Mouse (Mus musculus): ENCODE measurements around the gene Gm3629. TPM values are rescaled to one million over a fixed set of nuclear protein-coding genes. Genes with fewer than 3 reads are reported as not detected.
A peak's percentile ranks its signal among the peaks of the same experiment; 100 is the strongest.
"Not testable (repeated sequence)": the region's sequence is repeated elsewhere in the genome, so short reads cannot be mapped to it uniquely, and the experiment has no call there.

The Gm3629 gene
- polyA plus RNA-seq (2014; fragmentation: Nextera tagmentation; extraction: Ambion mirVana) = 0.53 and 1.6 TPM in 2 replicates

DNA sequence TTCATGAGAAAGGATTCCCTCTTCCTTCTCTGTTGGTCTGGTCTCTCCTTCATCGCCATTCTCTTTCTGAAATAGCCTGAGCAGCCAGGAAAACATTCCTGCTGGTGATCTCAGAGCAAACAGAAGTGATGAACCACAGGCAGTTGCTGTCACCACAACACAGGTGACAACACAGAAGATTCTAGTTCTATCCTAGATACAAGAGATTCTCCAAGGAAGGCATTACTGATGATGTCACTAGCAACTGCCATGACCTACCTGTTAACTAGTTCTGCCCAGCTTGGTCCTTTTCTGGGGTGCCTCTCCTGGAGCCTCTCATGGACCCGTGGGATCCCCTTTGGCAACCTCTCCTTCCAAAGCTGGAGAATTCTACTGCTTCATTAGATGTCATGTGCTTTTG, at the start of gene Gm3629:
Gene Gm3629 (minus strand): TSS at position 101 of the 400 bp plus-strand sequence.
- not testable (repeated sequence) for H3K9me3 ChIP-seq (ENCODE audit: control insufficient read depth, low read length); H3K27ac ChIP-seq (ENCODE audit: low read depth, low read length); H3K27me3 ChIP-seq (ENCODE audit: control insufficient read depth, insufficient read depth, low read length); H3K9ac ChIP-seq (replicated peaks; ENCODE audit: low read depth, low read length); H3K36me3 ChIP-seq (ENCODE audit: control insufficient read depth, insufficient read depth, low read length); H3K4me2 ChIP-seq (ENCODE audit: low read depth, low read length); ATAC-seq (ENCODE audit: low read depth); H3K4me3 ChIP-seq (ENCODE audit: low read depth, low read length); H3K4me1 ChIP-seq (ENCODE audit: control insufficient read depth, insufficient read depth, low read length)
- 67% methylated on average over 1 of the region's 2 CpGs for WGBS

- H3K9ac ChIP-seq (replicated peaks; ENCODE audit: low read depth, low read length); H3K9me3 ChIP-seq (ENCODE audit: control insufficient read depth, low read length); H3K4me2 ChIP-seq (ENCODE audit: low read depth, low read length); ATAC-seq (ENCODE audit: low read depth); H3K36me3 ChIP-seq (ENCODE audit: control insufficient read depth, insufficient read depth, low read length); H3K4me3 ChIP-seq (ENCODE audit: low read depth, low read length); H3K27me3 ChIP-seq (ENCODE audit: control insufficient read depth, insufficient read depth, low read length); H3K27ac ChIP-seq (ENCODE audit: low read depth, low read length); H3K4me1 ChIP-seq (ENCODE audit: control insufficient read depth, insufficient read depth, low read length): not testable (repeated sequence)
- 50% methylated on average over 1 of the region's 2 CpGs for WGBS
These were observed 31.9 kb upstream of the Gm3629 start, which contains the start of gene Gm3460 for GRCm38 (mm10) chr14:6622318-6622717. TSS of gene Gm3460 (minus strand) at chr14:6622418.

- not testable (repeated sequence) for H3K4me3 ChIP-seq (ENCODE audit: low read depth, low read length); ATAC-seq (ENCODE audit: low read depth); H3K4me1 ChIP-seq (ENCODE audit: control insufficient read depth, insufficient read depth, low read length); H3K36me3 ChIP-seq (ENCODE audit: control insufficient read depth, insufficient read depth, low read length); H3K27ac ChIP-seq (ENCODE audit: low read depth, low read length); H3K9ac ChIP-seq (replicated peaks; ENCODE audit: low read depth, low read length); H3K27me3 ChIP-seq (ENCODE audit: control insufficient read depth, insufficient read depth, low read length); H3K9me3 ChIP-seq (ENCODE audit: control insufficient read depth, low read length); H3K4me2 ChIP-seq (ENCODE audit: low read depth, low read length)
- no CpG with 5 or more reads among the region's 1 CpGs for WGBS
These were observed 16.0 kb upstream of the Gm3629 start for GRCm38 (mm10) chr14:6606436-6606835.

DNA sequence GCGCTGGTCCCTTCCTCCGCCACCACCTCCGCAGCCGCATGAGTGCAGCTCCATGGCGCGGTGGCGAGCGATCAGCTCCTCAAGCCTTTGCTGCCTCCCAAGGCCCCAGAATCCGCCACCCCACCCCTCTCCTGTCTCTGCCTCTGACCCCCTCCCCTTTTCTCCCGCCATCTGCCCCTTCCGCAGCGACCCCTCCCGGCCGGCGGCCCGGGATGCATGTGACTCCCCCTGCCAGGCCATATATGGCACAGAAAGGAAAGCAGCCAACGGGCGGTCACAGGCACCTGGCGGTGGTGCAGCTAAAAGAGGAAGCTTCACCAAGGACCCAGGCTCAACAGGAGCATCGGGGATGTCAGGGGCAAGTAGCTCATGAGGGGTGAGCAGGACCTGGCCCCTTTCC, 14.6 kb upstream of the Gm3629 start:
- WGBS = 5% methylated on average over 8 of the region's 20 CpGs

GRCm38 (mm10) chr14:6604551-6604950, 14.1 kb upstream of the Gm3629 start:
- not testable (repeated sequence) for H3K9me3 ChIP-seq (ENCODE audit: control insufficient read depth, low read length); H3K9ac ChIP-seq (replicated peaks; ENCODE audit: low read depth, low read length); H3K27me3 ChIP-seq (ENCODE audit: control insufficient read depth, insufficient read depth, low read length); H3K36me3 ChIP-seq (ENCODE audit: control insufficient read depth, insufficient read depth, low read length); H3K27ac ChIP-seq (ENCODE audit: low read depth, low read length); H3K4me1 ChIP-seq (ENCODE audit: control insufficient read depth, insufficient read depth, low read length); ATAC-seq (ENCODE audit: low read depth)
- Histone ChIP-seq H3K4me3 (ENCODE audit: low read depth, low read length) (peak overlapping the region; percentile 26), H3K4me2 (ENCODE audit: low read depth, low read length) (peak overlapping the region; percentile 57)
- 11% methylated on average over 15 of the region's 20 CpGs for WGBS

More for the DNA sequence above, 14.6 kb upstream of the Gm3629 start:
- not testable (repeated sequence) for H3K27me3 ChIP-seq (ENCODE audit: control insufficient read depth, insufficient read depth, low read length); H3K9me3 ChIP-seq (ENCODE audit: control insufficient read depth, low read length); H3K9ac ChIP-seq (replicated peaks; ENCODE audit: low read depth, low read length); H3K36me3 ChIP-seq (ENCODE audit: control insufficient read depth, insufficient read depth, low read length); ATAC-seq (ENCODE audit: low read depth); H3K4me1 ChIP-seq (ENCODE audit: control insufficient read depth, insufficient read depth, low read length); H3K27ac ChIP-seq (ENCODE audit: low read depth, low read length)
- H3K4me3 ChIP-seq (ENCODE audit: low read depth, low read length) = peak overlapping the region; percentile 26
- peak overlapping the region; percentile 57 for H3K4me2 ChIP-seq (ENCODE audit: low read depth, low read length)

GRCm38 (mm10) chr14:6537190-6537589, 53.2 kb downstream of the Gm3629 start, which contains the start of gene Gm8356:
TSS of gene Gm8356 (minus strand) at chr14:6537290.
- ATAC-seq (ENCODE audit: low read depth); H3K4me2 ChIP-seq (ENCODE audit: low read depth, low read length); H3K27me3 ChIP-seq (ENCODE audit: control insufficient read depth, insufficient read depth, low read length); H3K4me1 ChIP-seq (ENCODE audit: control insufficient read depth, insufficient read depth, low read length); H3K27ac ChIP-seq (ENCODE audit: low read depth, low read length); H3K9ac ChIP-seq (replicated peaks; ENCODE audit: low read depth, low read length); H3K9me3 ChIP-seq (ENCODE audit: control insufficient read depth, low read length); H3K4me3 ChIP-seq (ENCODE audit: low read depth, low read length); H3K36me3 ChIP-seq (ENCODE audit: control insufficient read depth, insufficient read depth, low read length): not testable (repeated sequence)
- WGBS = no CpG with 5 or more reads among the region's 2 CpGs

Other genes with a start within 250 kb of the Gm3629 start
- not detected in 2 replicates for gene Gm3618, start 246.9 kb downstream of the Gm3629 start, polyA plus RNA-seq (2014; fragmentation: Nextera tagmentation; extraction: Ambion mirVana)
- gene Gm16440, start 200.3 kb downstream of the Gm3629 start, polyA plus RNA-seq (2014; fragmentation: Nextera tagmentation; extraction: Ambion mirVana) = not detected in 2 replicates
- 6.6 and 8.6 TPM in 2 replicates for gene Gm3591, start 178.1 kb downstream of the Gm3629 start, polyA plus RNA-seq (2014; fragmentation: Nextera tagmentation; extraction: Ambion mirVana)
- gene Gm3594, start 146.0 kb downstream of the Gm3629 start, polyA plus RNA-seq (2014; fragmentation: Nextera tagmentation; extraction: Ambion mirVana) = not detected in 2 replicates
- not detected in 2 replicates for gene Gm8356, start 53.3 kb downstream of the Gm3629 start, polyA plus RNA-seq (2014; fragmentation: Nextera tagmentation; extraction: Ambion mirVana)
- gene Gm3460, start 31.8 kb upstream of the Gm3629 start, polyA plus RNA-seq (2014; fragmentation: Nextera tagmentation; extraction: Ambion mirVana) = 0.78 TPM in 1 of 2 replicates, not detected in the other
- gene Gm10251, start 93.6 kb upstream of the Gm3629 start, polyA plus RNA-seq (2014; fragmentation: Nextera tagmentation; extraction: Ambion mirVana) = not detected in 2 replicates
- not detected in 2 replicates for gene Gm8050, start 129.6 kb upstream of the Gm3629 start, polyA plus RNA-seq (2014; fragmentation: Nextera tagmentation; extraction: Ambion mirVana)
- 17.7 and 19.6 TPM in 2 replicates for gene Gm3636, start 151.7 kb upstream of the Gm3629 start, polyA plus RNA-seq (2014; fragmentation: Nextera tagmentation; extraction: Ambion mirVana)
- not detected in 2 replicates for gene Gm8362, start 183.8 kb upstream of the Gm3629 start, polyA plus RNA-seq (2014; fragmentation: Nextera tagmentation; extraction: Ambion mirVana)
- not detected in 2 replicates for gene Gm3642, start 249.7 kb upstream of the Gm3629 start, polyA plus RNA-seq (2014; fragmentation: Nextera tagmentation; extraction: Ambion mirVana)